Mouse (Mus musculus): Measurements from ENCODE around the gene Slc2a3. TPM values are rescaled to one million over a fixed set of nuclear protein-coding genes. Genes with fewer than 3 reads are reported as not detected.

Slc2a3 gene
- polyA plus RNA-seq, 1 experiment from 2014 or later: 38.4 TPM

- peaks cover 26% of the 10 kb centered on the region for H3K27me3 ChIP-seq
- H3K9ac ChIP-seq: no peak overlapping the region
- no peak overlapping the region for H3K4me3 ChIP-seq
- H3K27ac ChIP-seq: no peak overlapping the region
- H3K4me1 ChIP-seq: peaks cover 12% of the 10 kb centered on the region; the same call in 1 of the 2 replicates
- no peaks in the 10 kb centered on the region for H3K9me3 ChIP-seq
- H3K4me2 ChIP-seq: no peak overlapping the region
- H3K36me3 ChIP-seq: no peaks in the 10 kb centered on the region
- 80% methylated on average over 3 of the region's 3 CpGs for whole genome bisulfite sequencing
- no peak for ATAC-seq (ENCODE audit: insufficient number of reproducible peaks, insufficient read depth, low FRiP score, low TSS enrichment, low read depth)
These were observed 39.0 kb downstream of the Slc2a3 start for GRCm38 (mm10) chr6:122762480-122762879.

GRCm38 (mm10) chr6:122761901-122762300, 39.5 kb downstream of the Slc2a3 start:
- 0 out of 2 replicates have a peak overlapping the region, but pooled peaks have one; percentile 57 for H3K4me2 ChIP-seq

GRCm38 (mm10) chr6:122761011-122761599, 40.3 kb downstream of the Slc2a3 start:
- Histone ChIP-seq H3K9ac (0 out of 2 replicates have a peak overlapping the region, but pooled peaks have one; percentile 44), H3K4me3 (peak overlapping the region; percentile 48), H3K4me1 (peaks cover 12% of the 10 kb centered on the region; the same call in 1 of the 2 replicates), H3K27ac (no peak overlapping the region), H3K4me2 (peak overlapping the region; percentile 57), H3K9me3 (no peaks in the 10 kb centered on the region), H3K27me3 (peaks cover 24% of the 10 kb centered on the region), H3K36me3 (no peaks in the 10 kb centered on the region)
- peak; percentile 73 for ATAC-seq (ENCODE audit: insufficient number of reproducible peaks, insufficient read depth, low FRiP score, low TSS enrichment, low read depth)
- under 1% methylated on average over 11 of the region's 11 CpGs for WGBS

More at GRCm38 (mm10) chr6:122761901-122762300, 39.5 kb downstream of the Slc2a3 start:
- Histone ChIP-seq H3K36me3 (no peaks in the 10 kb centered on the region), H3K27ac (no peak overlapping the region), H3K9ac (no peak overlapping the region), H3K27me3 (peaks cover 26% of the 10 kb centered on the region), H3K4me3 (no peak overlapping the region), H3K9me3 (no peaks in the 10 kb centered on the region), H3K4me1 (peaks cover 12% of the 10 kb centered on the region; the same call in 1 of the 2 replicates)
- ATAC-seq (ENCODE audit: insufficient number of reproducible peaks, insufficient read depth, low FRiP score, low TSS enrichment, low read depth): no peak

GRCm38 (mm10) chr6:122758732-122759131, 42.7 kb downstream of the Slc2a3 start:
- WGBS: 87% methylated on average over 5 of the region's 5 CpGs
- H3K4me3 ChIP-seq: no peak overlapping the region

DNA sequence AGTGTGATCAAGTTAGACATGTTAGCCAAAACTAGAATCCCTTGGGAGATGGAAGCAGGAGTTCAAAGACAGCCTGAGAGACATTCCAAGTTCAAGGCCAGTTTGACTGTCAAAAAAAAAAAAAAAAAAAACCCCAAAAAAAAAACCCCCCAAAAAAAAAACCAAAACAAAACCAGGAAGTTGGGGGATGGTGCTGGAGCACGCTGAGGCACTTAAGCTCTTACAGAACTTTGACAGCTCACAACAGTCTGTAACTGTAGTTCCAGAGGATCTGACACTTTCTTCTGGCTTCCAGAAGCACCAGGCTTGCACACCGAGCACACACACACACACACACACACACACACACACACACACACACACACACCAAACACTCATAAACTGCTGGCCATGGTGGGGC, 45.5 kb downstream of the Slc2a3 start:
- WGBS: 25% methylated on average over 2 of the region's 2 CpGs
- H3K36me3 ChIP-seq: no peaks in the 10 kb centered on the region
- no peak overlapping the region for H3K9ac ChIP-seq
- H3K4me3 ChIP-seq: no peak overlapping the region
- no peak for ATAC-seq (ENCODE audit: insufficient number of reproducible peaks, insufficient read depth, low FRiP score, low TSS enrichment, low read depth)
- H3K4me2 ChIP-seq: no peak overlapping the region
- no peaks in the 10 kb centered on the region for H3K9me3 ChIP-seq
- no peak overlapping the region for H3K27ac ChIP-seq
- no peaks in the 10 kb centered on the region for H3K27me3 ChIP-seq
- H3K4me1 ChIP-seq: no peaks in the 10 kb centered on the region

More at GRCm38 (mm10) chr6:122758732-122759131, 42.7 kb downstream of the Slc2a3 start:
- no peak for ATAC-seq (ENCODE audit: insufficient number of reproducible peaks, insufficient read depth, low FRiP score, low TSS enrichment, low read depth)
- Histone ChIP-seq H3K9me3 (no peaks in the 10 kb centered on the region), H3K27ac (no peak overlapping the region), H3K27me3 (0 out of 2 replicates have a peak, but pooled peaks cover 7% of the 10 kb centered on the region), H3K4me2 (no peak overlapping the region), H3K9ac (no peak overlapping the region), H3K36me3 (no peaks in the 10 kb centered on the region), H3K4me1 (no peaks in the 10 kb centered on the region)

DNA sequence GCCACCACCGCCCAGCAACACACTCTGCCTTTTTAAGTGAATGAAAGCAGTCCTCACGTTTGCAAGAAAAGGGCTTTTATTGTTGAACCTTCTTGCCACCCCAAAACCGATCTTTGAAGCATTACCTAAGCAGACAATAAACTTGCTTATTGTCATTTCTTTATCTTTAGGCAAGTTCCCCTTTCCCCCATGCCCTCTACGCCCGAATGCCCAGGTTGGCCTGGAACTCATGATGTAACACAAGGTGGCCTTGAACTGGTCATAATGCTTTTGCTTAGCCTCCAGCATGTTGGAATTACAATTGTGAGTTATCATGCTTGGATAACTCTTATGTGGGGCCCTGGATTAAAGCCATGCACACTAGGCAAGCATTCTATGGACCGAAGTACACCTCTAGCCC, 50.9 kb downstream of the Slc2a3 start:
- no peak overlapping the region for H3K4me2 ChIP-seq
- WGBS: 83% methylated on average over 6 of the region's 6 CpGs
- no peaks in the 10 kb centered on the region for H3K9me3 ChIP-seq
- no peak overlapping the region for H3K27ac ChIP-seq
- no peaks in the 10 kb centered on the region for H3K36me3 ChIP-seq
- H3K4me1 ChIP-seq: no peaks in the 10 kb centered on the region
- no peak for ATAC-seq (ENCODE audit: insufficient number of reproducible peaks, insufficient read depth, low FRiP score, low TSS enrichment, low read depth)
- no peak overlapping the region for H3K9ac ChIP-seq
- 0 out of 2 replicates have a peak, but pooled peaks cover 2% of the 10 kb centered on the region for H3K27me3 ChIP-seq
- no peak overlapping the region for H3K4me3 ChIP-seq

DNA sequence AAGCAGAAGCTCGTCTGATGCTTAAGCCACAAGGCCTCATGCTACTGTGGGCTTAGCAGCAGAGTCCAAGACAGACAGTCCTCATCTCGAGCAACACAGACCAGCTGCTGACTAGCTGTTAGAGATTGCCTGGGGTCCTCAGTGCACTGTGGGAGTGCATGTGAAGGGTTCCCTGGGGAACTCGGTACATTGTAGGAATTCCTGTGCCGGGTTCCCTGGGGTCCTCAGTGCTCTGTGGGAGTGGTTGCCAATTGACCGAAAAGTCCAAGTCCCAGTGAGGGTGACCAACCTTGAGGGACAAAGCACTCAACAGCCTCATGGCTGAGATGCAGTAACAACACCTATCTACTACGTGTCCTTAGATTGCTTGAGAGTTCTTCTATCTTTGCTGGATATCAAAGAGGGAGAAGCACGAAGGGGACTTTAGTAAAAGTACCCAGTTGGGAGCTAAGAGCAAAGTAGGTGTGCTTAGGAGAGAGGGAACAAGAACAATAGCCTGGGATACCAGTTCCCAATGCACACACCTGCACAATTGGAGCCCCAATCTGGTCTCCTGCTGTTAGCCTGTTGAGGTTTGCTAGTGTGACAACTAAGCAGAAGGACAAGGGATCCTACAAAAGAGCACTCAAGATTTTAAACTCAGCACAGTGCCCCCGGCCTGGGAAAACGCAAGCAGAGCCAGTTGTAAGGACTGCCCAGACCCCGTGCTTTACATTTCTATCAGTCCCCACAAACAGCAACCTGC, 56.8 kb downstream of the Slc2a3 start:
- Histone ChIP-seq H3K4me3 (no peak overlapping the region), H3K4me1 (peaks cover 19% of the 10 kb centered on the region), H3K9me3 (no peaks in the 10 kb centered on the region), H3K27me3 (peaks cover 54% of the 10 kb centered on the region), H3K27ac (no peak overlapping the region), H3K9ac (no peak overlapping the region), H3K36me3 (no peaks in the 10 kb centered on the region), H3K4me2 (no peak overlapping the region)
- ATAC-seq (ENCODE audit: insufficient number of reproducible peaks, insufficient read depth, low FRiP score, low TSS enrichment, low read depth): no peak
- 27% methylated on average over 10 of the region's 10 CpGs for WGBS

GRCm38 (mm10) chr6:122743353-122743752, 58.1 kb downstream of the Slc2a3 start:
- Histone ChIP-seq H3K27me3 (peaks cover 54% of the 10 kb centered on the region), H3K4me1 (peaks cover 19% of the 10 kb centered on the region), H3K4me3 (no peak overlapping the region), H3K36me3 (no peaks in the 10 kb centered on the region), H3K9ac (no peak overlapping the region), H3K4me2 (0 out of 2 replicates have a peak overlapping the region, but pooled peaks have one; percentile 74), H3K27ac (no peak overlapping the region), H3K9me3 (no peaks in the 10 kb centered on the region)
- ATAC-seq (ENCODE audit: insufficient number of reproducible peaks, insufficient read depth, low FRiP score, low TSS enrichment, low read depth): no peak
- 15% methylated on average over 11 of the region's 11 CpGs for WGBS

- H3K4me3 ChIP-seq: peak overlapping the region; percentile 57
- peaks cover 54% of the 10 kb centered on the region for H3K27me3 ChIP-seq
- no peaks in the 10 kb centered on the region for H3K9me3 ChIP-seq
- under 1% methylated on average over 23 of the region's 23 CpGs for WGBS
- H3K4me2 ChIP-seq: peak overlapping the region; percentile 74
- no peaks in the 10 kb centered on the region for H3K36me3 ChIP-seq
- H3K4me1 ChIP-seq: peaks cover 19% of the 10 kb centered on the region
- ATAC-seq (ENCODE audit: insufficient number of reproducible peaks, insufficient read depth, low FRiP score, low TSS enrichment, low read depth): 0 out of 2 replicates have a peak, but pooled peaks have one; percentile 18
- peak overlapping the region; percentile 63 for H3K9ac ChIP-seq
- H3K27ac ChIP-seq: no peak overlapping the region
These were observed 59.1 kb downstream of the Slc2a3 start for GRCm38 (mm10) chr6:122742228-122742899.

DNA sequence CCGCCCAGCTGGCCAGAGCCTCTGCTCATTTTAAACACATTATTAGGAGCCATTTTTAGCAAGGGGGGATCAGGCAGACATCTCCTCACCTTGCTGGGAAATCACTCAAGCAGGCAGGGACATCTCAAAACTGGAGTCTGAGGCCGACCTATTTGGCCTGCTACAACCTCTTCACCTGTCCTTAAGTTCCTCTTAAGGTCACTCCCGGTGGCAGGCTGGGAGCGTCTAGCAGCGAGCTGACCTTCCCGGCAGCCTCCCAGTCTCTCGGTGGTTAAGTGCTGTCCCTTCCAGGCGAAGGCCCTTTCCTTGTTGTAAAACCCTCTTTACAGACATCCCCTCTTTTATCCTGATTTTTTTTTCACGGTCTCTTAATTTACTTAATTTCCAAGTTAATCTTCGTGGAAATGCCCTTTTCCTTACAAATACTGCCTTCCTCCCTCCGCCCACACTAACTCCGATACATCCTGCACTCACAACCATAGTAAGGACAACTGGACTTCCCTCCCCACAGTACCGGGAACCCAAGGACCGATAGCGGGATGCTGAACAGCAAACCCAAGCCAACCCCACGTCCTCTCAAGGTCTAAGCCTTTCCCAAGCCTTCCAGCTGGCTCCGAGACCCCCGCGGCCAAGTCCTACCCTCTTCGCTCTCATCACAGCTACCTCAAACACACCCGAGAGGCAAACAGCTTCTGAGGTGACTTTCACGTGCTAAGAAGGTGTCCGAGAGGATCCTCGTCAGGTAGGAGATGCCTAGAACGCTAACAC, 59.8 kb downstream of the Slc2a3 start:
- Histone ChIP-seq H3K9me3 (no peaks in the 10 kb centered on the region), H3K9ac (peak overlapping the region; percentile 63), H3K4me3 (peak overlapping the region; percentile 57), H3K27ac (no peak overlapping the region), H3K36me3 (no peaks in the 10 kb centered on the region), H3K4me2 (peak overlapping the region; percentile 74), H3K27me3 (peaks cover 54% of the 10 kb centered on the region), H3K4me1 (peaks cover 19% of the 10 kb centered on the region)
- WGBS: 2% methylated on average over 25 of the region's 25 CpGs
- no peak for ATAC-seq (ENCODE audit: insufficient number of reproducible peaks, insufficient read depth, low FRiP score, low TSS enrichment, low read depth)

- no peaks in the 10 kb centered on the region for H3K9me3 ChIP-seq
- H3K4me3 ChIP-seq: peak overlapping the region; percentile 17; the same call in 1 of the 2 replicates
- no peak overlapping the region for H3K27ac ChIP-seq
- H3K27me3 ChIP-seq: peaks cover 46% of the 10 kb centered on the region
- peaks cover 16% of the 10 kb centered on the region for H3K4me1 ChIP-seq
- no peaks in the 10 kb centered on the region; the same call in 1 of the 2 replicates for H3K36me3 ChIP-seq
- WGBS: 13% methylated on average over 8 of the region's 8 CpGs
- no peak overlapping the region for H3K9ac ChIP-seq
- ATAC-seq (ENCODE audit: insufficient number of reproducible peaks, insufficient read depth, low FRiP score, low TSS enrichment, low read depth): no peak
- peak overlapping the region; percentile 45 for H3K4me2 ChIP-seq
These were observed 61.5 kb downstream of the Slc2a3 start for GRCm38 (mm10) chr6:122739952-122740351.

All from embryonic facial prominence, embryonic 13.5 days (tissue).